Mouse (Mus musculus) heart, postnatal 14 days (tissue): ENCODE measurements around the gene Nlrc5. TPM values are rescaled to one million over a fixed set of nuclear protein-coding genes. Genes with fewer than 3 reads are reported as not detected.
"Not testable (repeated sequence)": the region's sequence is repeated elsewhere in the genome, so short reads cannot be mapped to it uniquely, and the experiment has no call there.

ENCODE experiments used
- DNase-seq, 2 experiments: peaks; one replicate each; pipeline ENCODE4 v3.0.0; 2021 to 2022
- intact Hi-C: fragments of 180-260 bp; cut with DNase I; formaldehyde crosslinking; loops from one replicate; pipeline ENCODE4 v1.15.1; 2025
- total RNA-seq, 2 experiments: library from RNA; stranded (reverse); gene quantifications; 2 replicates each; pipeline ENCODE4 v1.2.3; 2021

Gene Nlrc5
- total RNA-seq, 2 experiments from 2014 or later, result 0.22 to 1.4 TPM

DNA sequence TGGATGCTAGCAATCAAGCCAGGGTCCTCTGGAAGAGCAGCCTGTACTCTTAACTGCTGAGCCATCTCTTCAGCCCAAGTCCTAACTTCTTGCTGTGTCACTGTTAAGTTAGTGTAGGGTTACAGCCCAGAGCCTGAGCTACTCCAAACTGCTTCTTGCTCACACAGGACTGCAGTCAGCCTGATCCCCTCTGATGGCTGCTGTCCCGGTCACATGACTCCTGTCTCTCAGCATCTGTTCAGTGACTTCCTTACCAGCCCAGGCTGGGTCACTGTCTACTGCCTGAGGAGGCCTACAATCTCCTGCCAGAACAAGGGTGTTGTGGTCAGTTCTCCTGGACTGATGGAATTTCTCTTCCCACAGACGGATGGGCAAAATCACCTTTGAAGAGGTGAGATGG is 18.9 kb upstream of the Nlrc5 start:
- DNase-seq, result no peak
- intact Hi-C loops, result no loop called here

DNA sequence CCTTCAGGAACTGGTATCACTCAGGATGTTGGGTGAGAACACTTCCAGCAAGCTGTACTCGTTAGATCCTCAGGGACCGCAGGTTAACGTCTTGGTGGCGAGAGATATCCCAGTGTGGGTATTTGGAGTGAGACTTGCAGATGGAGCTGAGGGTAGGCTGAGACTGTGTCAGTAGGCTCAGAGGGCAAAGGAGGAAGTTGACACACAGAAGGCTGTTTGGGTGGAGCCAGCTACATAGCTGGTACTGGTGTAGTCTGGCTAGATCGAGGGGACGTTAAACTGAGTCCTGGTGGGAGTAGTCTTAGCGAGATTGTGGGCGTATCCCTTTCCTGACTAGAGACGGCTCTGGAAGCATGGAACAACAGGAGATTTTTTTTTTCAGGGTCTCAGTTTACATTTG is 16.1 kb upstream of the Nlrc5 start:
- intact Hi-C loops, result no loop called here
- no peak for DNase-seq

DNA sequence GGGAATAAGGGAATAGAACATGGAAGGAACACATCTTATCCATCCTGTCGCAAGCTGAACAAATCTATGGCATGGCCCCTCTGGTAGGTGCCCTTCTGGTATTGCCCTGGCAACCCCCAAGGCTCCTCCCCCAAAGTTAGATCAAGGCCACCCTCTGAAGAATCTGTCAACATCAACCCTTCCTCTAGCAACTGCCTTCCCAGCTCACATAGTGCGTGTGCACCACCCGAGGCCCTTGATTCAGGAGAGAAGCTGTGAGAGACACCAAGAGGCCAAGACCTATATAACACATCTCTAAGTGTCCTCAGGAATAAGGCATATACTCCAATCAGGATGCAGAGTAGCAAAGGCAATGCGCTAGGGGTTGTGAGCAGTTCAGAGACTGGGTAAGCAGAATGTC is 11.9 kb upstream of the Nlrc5 start:
- no peak for DNase-seq
- intact Hi-C loops, result no loop called here

DNA sequence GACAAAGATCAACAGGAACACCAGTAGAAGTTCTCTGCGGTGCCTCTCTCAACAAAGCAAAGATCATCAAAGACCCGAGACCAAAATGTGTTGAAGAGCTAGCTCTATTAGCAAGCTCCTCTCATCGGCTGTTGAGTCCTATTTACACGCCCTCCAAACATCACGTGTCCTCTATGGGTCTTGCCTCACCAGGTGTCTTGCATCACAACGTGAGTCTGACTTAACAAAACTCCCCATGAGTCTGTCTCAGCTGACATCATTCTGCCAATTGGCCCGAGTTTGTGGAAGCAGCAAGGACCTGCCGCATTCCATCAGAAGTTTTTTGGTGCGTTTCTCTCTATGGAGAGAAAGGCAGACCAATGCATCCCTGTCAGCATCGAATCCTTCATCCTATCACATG is 6.2 kb upstream of the Nlrc5 start:
- DNase-seq, result no peak
- intact Hi-C loops, result no loop called here

DNA sequence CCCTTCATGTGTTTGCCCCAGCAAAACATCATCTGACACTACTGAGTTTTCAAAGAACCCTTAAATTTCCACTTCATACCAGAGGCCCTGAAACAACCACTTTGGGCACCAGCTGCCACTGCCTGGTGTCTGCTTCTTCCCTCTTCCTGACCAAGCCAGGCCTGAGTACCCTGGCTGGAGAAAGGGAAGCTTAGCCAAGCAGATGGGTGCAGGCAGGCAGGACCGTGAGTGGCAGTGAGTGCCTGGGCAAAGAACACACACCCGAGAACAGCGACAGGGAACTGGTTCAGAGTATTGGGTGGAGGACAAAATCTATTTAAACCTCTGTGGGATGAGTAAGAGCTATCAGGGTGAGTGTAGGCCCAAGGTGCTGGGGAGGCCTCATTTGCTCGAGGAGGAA is 5.7 kb upstream of the Nlrc5 start:
- no peak for DNase-seq
- intact Hi-C loops, result no loop called here

DNA sequence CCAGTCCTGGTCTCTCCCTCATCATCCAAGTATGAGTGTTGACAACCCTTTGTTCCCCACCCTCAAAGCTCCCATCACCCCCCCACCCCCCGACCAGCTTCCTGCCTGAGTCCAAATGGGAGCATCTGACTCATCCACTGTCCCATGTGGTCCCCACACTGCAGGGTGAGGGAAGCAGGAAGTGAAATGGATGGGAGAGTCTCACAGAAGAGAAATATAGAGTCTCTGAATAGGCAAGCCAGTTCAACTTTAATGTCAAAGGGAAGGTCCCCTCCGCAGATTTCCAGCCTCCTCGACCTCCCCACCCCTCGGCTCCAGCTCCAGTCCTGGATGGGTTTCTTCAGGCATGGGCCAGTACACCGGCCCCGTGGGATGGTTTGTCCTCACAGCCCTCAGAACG is 4.8 kb upstream of the Nlrc5 start:
- intact Hi-C loops, result no loop called here
- no peak for DNase-seq

DNA sequence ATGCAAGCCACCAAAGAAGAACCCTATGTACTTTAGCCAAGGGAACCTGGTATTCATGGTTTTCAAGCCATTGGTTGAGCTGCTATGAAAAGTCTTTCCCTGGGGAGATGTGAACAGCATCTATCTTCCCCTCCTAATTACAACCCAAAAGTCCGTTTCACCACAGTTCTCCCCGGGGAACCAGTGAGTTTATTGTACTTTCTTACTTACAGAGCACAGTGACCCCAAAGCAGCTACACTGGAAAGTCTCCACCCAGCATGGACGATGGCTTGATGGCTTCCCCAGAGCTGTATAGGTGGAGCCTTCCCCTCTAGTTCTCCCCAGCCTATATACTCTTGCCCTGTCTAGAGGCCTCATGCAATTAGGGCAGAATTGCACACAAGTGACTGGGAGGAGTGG is 1.9 kb upstream of the Nlrc5 start:
- DNase-seq, result no peak
- intact Hi-C loops, result no loop called here

DNA sequence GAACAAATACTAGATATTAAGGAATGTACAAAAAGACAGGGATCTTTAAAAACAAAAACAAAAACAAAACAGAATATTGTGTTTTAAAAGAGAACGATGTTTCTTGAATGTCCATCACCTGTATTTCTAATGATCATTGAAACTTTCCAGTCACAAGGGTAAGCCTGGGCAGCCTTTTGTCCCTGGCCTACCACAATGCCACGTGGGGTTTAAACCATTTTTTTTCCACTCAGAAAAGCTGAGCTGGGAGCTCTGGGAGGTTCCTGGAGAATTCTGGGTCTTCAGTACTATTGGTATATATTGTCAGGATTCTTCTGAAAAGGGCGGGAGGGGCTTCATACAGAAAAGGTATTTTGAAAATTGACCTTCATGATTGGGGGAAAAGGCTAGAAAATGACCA is 802 bp downstream of the Nlrc5 start:
- intact Hi-C loops, result no loop called here

DNA sequence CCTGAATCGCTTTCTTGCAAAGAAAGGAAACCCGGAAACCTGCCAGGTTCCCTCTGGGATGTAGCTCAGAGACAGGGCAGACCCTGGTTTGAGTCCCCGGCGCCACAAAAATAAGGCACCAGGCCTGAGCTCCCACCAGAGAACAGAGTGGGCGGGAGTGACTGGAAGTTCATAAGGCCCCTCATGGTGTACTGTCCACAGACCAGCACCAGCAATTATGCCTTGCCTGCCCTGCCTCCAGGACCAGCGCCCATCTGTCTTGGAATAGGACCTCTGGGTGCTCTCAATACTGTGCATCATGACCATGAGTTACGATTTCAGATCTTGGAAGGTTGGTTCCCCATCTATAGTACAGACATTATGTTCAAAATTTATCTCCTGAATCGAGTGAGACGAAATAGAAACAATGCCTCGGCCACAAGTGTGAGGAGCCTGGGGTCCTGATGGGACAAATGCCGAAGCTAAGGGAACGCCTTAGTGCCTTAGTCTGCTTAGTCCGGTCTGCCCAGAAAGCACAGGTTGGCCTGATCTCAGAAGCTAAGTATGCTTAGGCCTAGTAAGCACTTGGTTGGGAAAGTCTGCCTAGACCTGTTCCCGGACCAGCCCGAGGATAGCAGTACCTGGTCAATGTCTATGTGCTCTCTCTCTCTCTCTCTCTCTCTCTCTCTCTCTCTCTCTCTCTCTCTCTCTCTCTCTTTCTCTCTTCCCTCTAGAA is 1.4 kb downstream of the Nlrc5 start:
- no peak for DNase-seq
- intact Hi-C loops, result no loop called here

More for the DNA sequence above, 802 bp downstream of the Nlrc5 start:
- DNase-seq, result no peak

DNA sequence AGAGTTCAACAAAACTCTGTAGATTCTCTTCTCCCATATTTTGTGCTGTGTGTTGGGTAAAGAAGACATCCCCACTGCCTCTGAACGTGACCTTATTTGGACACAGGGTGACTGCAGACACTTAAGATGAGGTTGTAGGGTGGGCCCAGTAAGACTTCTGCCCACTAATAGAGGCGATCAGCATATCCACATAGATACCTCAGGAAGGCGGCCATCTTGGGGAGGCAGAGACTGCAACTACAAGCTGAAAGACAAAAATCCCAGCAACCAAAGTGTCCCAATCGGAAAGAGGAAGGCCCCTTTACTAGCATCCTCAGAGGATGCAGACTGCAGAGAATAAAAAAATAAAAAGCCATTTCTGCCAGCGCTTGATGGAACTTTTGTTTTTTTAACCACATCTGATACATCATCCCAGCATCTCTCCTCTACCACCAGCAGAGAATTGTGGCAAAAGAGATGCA is 2.0 kb downstream of the Nlrc5 start:
- no peak for DNase-seq
- intact Hi-C loops, result no loop called here

DNA sequence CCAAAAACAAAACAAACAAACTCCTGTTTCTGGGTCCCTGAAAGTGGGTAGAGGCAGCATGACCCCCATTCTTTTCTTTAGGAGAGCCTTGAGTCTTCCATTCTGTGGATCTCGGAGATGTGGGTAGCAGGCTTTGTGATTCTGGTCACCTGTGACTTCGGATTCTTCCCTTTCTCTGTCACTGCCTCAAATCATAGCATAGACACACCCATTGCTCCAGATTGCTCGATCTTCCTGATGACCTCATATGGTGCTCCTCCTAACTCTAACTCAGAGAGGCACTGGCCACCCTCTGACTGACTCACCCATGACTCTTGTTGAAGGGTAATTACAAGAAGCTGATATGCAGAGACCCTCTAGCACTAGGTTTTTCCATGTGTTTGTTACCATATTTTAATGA is 2.7 kb downstream of the Nlrc5 start:
- intact Hi-C loops, result no loop called here
- DNase-seq, result no peak

DNA sequence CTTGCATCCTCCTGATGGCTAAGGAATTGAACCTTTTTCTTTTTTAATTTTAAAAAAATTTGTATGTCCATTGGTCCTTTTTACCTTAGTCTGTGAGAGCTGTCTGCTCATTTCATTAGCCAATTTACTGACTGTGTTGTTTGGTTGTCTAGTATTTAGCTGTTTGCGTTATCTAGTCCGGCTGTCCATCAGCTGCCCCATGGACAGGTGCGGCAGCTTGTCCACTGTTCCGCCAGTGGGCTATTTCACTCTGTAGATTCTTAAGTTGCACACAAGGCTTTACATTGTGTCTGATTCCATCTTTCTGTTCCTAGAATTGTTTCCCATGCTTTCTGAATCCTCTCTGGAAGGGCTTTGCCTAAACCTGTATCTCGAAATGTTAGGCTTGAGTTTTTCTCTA is 4.5 kb downstream of the Nlrc5 start:
- intact Hi-C loops, result no loop called here
- no peak for DNase-seq

DNA sequence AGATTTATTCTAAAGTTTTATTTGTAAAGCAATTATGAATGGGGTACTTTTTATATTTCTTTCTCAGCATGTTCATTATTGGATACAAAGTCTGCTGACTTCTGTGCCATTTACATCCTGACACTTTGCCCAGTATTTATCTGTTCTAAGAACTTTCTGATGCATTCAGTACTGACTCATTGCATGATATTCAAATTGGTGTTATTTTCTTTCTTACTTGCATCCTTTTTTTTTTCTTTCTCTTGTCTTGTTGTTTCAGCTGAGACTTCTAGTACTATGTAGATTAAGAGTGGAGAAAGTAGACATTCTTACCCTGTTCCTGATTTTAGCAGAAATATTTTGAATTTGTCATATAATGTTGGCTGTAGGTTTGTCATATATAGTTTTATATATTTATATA is 5.5 kb downstream of the Nlrc5 start:
- intact Hi-C loops, result no loop called here
- DNase-seq, result no peak

DNA sequence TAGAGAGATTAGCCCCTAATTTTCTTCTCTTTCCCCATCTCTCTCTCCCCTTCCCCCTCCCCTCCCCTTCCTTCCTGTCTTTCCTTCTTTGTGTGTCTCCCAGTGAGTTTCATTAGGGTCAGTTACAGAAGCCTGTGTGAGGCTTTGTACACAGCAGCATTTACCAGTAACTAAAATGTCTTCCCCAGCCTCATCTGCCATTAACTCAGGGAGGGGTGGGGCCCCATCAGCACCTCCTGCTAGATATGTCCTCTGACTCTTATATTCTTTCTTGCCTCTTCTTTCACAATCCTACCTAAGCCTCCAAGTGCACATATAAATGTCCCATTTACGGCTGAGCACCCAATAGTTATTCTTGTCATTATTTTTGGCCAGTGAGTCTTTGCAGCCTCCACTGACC is 6.2 kb downstream of the Nlrc5 start:
- DNase-seq, result no peak
- intact Hi-C loops, result no loop called here

DNA sequence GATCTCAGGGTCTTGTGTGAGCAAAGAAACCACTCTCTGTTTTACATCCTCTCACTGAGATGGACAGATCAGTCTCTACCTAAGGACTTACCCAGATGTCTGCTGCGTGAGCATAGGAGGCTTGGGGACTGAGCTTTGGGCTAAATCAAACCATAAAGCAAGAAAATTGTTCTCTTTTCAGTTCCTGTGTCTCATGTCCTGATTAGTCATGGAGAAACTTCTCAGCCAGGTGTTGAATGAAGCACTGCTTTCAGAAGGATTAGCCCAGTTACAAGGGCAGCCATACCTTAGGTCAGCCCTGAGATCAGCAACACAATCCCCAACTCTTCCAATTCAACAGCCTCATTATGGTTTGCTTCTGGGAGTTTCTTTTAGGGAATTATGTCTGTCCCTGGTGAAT is 7.5 kb downstream of the Nlrc5 start:
- no peak for DNase-seq
- intact Hi-C loops, result no loop called here

DNA sequence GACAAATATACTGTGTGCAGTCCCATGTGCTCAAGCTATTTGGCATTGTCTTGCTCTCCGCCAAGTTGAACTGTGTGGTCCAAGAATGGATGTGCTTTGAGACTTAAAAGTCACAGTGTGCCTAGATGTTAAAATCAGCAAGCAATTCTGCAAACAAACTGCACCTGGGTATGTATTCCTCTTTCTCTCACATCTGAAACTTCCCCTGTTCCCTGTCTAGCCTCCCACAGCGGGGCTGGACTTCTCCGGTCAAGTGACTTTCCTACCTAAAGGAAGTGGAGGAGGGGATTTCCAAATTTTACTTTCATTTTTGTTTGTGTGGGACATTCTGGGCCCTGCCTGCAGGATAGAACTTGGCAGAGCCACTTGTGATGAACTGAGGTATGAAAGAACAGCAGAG is 9.0 kb downstream of the Nlrc5 start:
- DNase-seq, result no peak

DNA sequence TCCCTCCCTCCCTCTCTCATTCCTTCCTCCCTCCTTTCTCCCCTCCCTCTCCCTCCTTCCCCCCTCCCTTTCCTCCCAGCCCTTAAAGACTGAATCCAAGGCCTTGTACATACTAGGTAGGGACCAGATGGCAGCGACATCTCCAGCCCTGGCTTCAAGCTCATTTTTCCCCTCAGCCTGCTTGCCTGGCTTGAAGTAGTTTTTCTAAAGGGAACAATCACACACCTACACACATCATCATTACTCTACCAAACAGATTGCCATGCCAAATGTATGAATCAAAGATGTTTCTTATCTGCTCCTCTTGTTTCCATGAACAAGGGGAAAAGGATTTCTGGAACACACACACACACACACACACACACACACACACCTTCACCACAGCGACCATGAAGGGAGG is 10.3 kb downstream of the Nlrc5 start:
- intact Hi-C loops, result no loop called here
- DNase-seq, result no peak

More for the DNA sequence above, 9.0 kb downstream of the Nlrc5 start:
- intact Hi-C loops, result no loop called here

DNA sequence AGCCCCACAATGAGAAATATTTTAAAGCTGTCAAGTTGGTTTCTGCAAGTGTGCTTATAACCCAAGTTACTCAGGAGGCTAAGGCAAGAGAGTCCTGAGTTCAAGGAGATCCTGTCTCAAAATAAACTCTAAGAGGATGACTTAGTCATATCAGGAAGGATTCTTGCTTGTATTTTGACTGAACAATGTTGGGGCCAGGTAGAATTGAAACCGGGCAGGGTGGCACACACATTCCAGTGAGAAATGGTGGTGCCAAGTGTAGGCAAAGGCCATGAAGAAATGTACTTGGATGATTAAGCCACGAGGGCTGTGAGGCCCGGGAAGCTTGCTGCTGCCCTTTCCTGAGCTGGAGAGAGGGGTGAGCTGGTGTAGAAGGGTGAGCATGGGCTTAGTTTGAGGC is 13.0 kb downstream of the Nlrc5 start:
- intact Hi-C loops, result no loop called here
- DNase-seq, result no peak

DNA sequence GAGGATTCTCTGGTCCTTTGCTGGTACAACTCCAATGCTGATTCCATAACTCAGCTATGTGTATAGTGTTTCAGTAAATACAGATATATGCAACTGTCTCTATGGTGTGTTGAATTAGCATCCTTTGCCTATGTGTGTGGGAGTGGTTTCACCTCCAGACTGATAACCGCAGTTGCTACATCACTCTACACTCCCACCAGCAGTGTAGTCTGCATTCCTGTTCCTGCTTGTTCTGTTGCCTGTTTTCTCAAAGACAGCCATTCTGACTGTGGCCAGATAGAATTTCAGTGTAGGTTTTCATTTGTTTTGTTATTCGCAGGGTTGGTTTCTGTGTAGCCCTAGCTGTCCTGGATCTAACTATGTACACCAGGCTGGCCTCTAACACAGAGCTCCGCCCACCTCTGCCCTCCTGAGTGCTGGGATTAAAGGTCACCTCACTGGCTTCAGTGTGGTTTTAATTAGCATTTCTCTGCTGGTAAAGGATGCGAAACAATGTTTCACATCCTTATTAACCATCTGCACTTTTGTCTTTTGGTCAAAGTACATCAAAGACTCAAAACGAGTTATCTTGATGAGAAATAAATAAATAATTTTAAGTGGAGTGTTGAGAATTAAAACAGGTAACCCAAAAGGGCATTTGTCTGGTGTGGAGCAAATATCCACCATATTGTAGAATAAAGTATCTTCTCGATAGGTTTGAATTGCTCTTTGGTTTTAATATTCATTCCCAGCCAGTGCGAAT is 13.6 kb downstream of the Nlrc5 start:
- DNase-seq, result no peak
- intact Hi-C loops, result no loop called here

DNA sequence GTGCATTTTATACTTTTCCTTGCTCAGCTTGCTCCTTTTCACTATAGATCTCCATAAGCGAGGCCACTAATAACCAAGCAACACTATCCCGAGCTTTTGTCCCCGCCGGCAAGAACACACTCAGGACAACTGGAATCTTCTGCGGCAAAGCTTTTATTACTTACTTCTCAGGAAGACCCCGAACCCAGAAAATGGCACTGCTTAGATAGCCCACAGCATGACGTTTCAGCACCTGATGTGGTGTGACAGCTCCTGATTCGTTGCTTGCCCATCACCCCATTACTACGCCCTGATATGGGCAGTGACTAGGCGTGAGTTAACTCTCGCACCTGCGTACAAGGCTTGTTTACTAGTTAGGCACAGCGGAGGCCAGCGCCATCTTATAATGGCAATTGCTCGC is 18.8 kb downstream of the Nlrc5 start:
- intact Hi-C loops, result not testable (repeated sequence)

DNA sequence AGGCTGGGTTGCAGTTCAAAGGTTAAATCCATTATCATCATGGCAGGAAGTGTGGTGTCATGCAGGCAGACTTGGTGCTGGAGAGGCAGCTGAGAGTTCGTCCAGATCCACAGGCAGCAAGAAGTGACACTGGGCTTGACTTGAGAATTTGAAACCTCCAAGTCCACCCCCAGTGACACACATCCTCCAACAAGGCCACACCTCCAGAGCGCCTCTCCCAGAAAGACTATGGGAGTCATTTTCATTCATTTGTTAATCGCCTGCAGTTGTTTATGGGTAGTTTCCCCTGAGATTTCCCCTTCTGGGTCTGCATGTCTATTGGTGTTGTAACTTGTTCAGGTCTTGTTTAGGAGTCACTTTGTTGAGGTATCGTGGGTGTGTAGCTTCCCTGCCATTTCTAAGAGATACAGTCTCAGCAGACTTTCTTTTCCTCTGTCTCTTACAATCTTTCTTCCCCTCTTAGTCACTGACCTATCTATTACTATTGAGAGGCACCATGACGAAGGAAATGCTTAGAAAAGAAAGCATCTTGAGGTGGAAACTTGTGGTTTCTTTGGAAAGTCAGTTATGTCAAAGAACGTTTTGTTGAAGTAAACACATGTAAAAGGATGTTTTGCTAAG is 19.8 kb downstream of the Nlrc5 start:
- no peak for DNase-seq
- intact Hi-C loops, result no loop called here

More for the DNA sequence above, 18.8 kb downstream of the Nlrc5 start:
- DNase-seq, result not testable (repeated sequence)

DNA sequence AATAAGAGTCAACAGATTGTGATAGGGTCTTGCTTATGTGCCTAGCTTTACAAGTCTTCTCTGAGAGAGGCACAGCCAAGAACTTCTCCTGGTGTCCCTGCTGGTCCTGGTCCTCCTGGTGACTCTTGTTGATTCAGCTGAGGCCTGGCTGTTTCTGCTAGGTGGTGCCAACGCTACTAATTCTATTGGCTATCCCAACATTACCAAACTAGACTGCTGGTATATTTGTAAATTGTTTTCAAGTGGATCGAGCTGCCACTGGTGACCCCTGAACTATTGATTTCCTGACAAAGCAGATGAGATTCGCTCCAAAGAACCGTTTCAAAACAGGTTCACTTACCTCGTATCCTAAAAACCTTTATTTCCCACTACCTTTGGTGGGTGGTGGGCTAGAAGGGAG is 20.7 kb downstream of the Nlrc5 start:
- intact Hi-C loops, result no loop called here

More for the DNA sequence above, 20.7 kb downstream of the Nlrc5 start:
- DNase-seq, result no peak
